Mouse (Mus musculus) limb, embryonic 10.5 days (tissue): Measurements from ENCODE around the gene Tiam2. TPM values are rescaled to one million over a fixed set of nuclear protein-coding genes. Genes with fewer than 3 reads are reported as not detected.

Source experiments
- DNase-seq: peaks from one replicate; pipeline ENCODE4 v3.0.0-alpha.2; 2017; ENCODE audit warnings: low spot score
- H3K27ac ChIP-seq: fragments of 300-500 bp; sonication (generic); 2 replicates; pipeline ENCODE4 v1.5.1; 2016; ENCODE audit warnings: mild to moderate bottlenecking
- H3K27me3 ChIP-seq: fragments of 300-500 bp; sonication (generic); 2 replicates; pipeline ENCODE4 v1.6.1; 2016; ENCODE audit warnings: low read depth, mild to moderate bottlenecking; ENCODE audit not compliant: poor library complexity, severe bottlenecking
- H3K36me3 ChIP-seq: fragments of 300-500 bp; sonication (generic); 2 replicates; pipeline ENCODE4 v1.6.1; 2016; ENCODE audit warnings: mild to moderate bottlenecking, moderate library complexity
- H3K4me1 ChIP-seq: fragments of 300-500 bp; sonication (generic); 2 replicates; pipeline ENCODE4 v1.6.1; 2016
- H3K4me3 ChIP-seq: fragments of 300-500 bp; sonication (generic); 2 replicates; pipeline ENCODE4 v1.5.1; 2016; ENCODE audit warnings: mild to moderate bottlenecking, moderate library complexity
- H3K9me3 ChIP-seq: fragments of 300-500 bp; sonication (generic); replicated peaks from 2 replicates; pipeline ENCODE4 v1.6.1; 2016; ENCODE audit warnings: mild to moderate bottlenecking
- WGBS: fragments of 180-500 bp; shearing (Covaris S2); methylation state at CpG from one replicate; pipeline ENCODE4 v1.1.7; 2016; 5-methylcytosine and 5-hydroxymethylcytosine counted together
- polyA plus RNA-seq: library from polyadenylated mRNA; unstranded; fragments of >200 nt; fragmentation: Nextera tagmentation; extraction: Ambion mirVana; gene quantifications from 2 replicates; pipeline ENCODE4 v1.2.1, GENCODE M21; 2016

The Tiam2 gene
- polyA plus RNA-seq, result 4.2 and 6.3 TPM in 2 replicates

DNA sequence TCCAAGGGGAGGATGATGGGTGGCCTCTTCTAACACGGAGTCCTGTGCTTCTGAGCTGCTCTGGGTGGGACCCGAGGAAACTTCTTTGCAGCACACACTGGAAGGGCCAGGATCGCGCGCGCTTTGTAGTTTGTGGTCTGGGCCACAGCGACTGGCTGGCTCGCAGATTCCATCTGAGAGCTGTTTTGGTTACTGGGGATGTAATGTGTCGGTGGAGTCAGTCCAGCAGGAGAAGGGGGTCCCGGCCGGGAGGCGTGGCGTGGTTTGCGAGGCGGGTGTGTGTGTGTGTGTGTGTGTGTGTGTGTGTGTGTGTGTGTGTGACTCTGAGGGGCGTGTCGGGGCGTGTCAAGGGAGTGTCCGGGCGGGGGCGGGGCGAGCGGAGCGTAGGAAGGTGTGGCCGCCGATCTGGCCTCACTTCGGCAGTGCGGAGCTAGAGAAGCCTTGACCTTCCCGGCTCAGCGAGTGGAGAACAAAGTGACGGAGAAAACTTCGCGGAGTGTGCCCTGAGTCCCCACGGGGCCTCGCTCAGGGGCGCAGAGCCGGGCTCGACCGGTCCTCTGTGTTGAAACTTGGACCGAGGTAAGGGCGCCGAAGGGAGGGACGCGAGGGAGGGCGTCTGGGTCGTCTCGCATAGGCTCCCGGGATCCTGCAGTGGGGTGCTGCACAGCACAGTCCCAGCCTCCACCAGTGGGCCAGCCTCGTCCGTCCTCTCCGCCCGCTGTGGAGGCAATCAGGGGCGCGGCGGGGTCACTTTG, at the start of gene Tiam2:
Gene Tiam2 (plus strand): TSS at position 426 of the 755 bp plus-strand sequence.
- peak; percentile 91 for DNase-seq
- peaks cover 22% of the 10 kb centered on the region for H3K4me1 ChIP-seq
- peaks cover 35% of the 10 kb centered on the region for H3K27me3 ChIP-seq
- under 1% methylated on average over 55 of the region's 55 CpGs for WGBS
- H3K9me3 ChIP-seq, result no peaks in the 10 kb centered on the region
- H3K4me3 ChIP-seq, result peak within 1 kb of the TSS; percentile 76
- H3K36me3 ChIP-seq, result no peaks in the 10 kb centered on the region
- peak within 1 kb of the TSS; percentile 82 for H3K27ac ChIP-seq

DNA sequence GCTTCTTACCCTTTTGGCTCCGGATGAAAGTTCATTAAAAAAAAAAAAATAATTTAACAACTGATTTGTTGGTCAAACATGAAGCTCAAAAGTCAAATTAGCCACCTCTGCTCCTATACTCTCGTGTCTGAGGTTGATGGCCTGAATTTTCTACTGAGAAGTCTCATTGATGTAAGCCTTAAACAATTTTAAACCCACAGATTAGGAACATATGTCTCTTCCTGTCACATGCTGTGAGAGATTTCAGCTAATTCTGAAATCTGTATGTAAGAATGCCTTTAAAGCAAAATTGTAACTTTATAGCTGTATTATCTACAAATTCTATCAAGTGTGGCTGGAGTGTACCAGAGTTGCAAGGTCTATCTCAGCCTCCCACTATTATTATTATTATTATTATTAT, 46.1 kb upstream of the Tiam2 start:
- WGBS, result 26% methylated on average over 2 of the region's 2 CpGs
- H3K27me3 ChIP-seq, result no peaks in the 10 kb centered on the region
- peak overlapping the region; percentile 80 for H3K27ac ChIP-seq
- H3K4me1 ChIP-seq, result peaks cover 65% of the 10 kb centered on the region
- DNase-seq, result no peak
- H3K36me3 ChIP-seq, result no peaks in the 10 kb centered on the region
- no peaks in the 10 kb centered on the region for H3K9me3 ChIP-seq
- no peak overlapping the region for H3K4me3 ChIP-seq

DNA sequence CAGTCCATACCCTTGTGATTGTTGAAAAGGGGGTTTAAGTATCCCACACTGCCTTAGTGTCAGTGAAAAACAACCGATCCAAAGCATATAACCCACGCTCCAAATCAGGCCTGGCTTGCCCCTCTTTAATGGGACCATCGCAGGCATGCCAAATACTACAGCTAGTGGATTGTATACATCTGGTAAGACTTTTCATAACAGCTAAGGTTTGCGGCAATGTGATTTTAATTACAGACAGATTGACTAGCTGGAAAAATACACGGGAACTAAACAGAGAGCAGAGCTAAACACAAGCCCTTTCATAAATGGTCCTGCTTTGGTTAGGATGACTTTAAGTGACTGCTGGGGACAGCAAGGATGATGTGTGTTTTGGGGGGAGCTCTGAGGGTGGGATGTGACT, 44.4 kb upstream of the Tiam2 start:
- H3K36me3 ChIP-seq, result no peaks in the 10 kb centered on the region
- H3K4me3 ChIP-seq, result no peak overlapping the region
- H3K27me3 ChIP-seq, result no peaks in the 10 kb centered on the region
- no peaks in the 10 kb centered on the region for H3K9me3 ChIP-seq
- peak overlapping the region; percentile 82 for H3K27ac ChIP-seq
- 25% methylated on average over 5 of the region's 5 CpGs for WGBS
- H3K4me1 ChIP-seq, result peaks cover 58% of the 10 kb centered on the region
- DNase-seq, result no peak

DNA sequence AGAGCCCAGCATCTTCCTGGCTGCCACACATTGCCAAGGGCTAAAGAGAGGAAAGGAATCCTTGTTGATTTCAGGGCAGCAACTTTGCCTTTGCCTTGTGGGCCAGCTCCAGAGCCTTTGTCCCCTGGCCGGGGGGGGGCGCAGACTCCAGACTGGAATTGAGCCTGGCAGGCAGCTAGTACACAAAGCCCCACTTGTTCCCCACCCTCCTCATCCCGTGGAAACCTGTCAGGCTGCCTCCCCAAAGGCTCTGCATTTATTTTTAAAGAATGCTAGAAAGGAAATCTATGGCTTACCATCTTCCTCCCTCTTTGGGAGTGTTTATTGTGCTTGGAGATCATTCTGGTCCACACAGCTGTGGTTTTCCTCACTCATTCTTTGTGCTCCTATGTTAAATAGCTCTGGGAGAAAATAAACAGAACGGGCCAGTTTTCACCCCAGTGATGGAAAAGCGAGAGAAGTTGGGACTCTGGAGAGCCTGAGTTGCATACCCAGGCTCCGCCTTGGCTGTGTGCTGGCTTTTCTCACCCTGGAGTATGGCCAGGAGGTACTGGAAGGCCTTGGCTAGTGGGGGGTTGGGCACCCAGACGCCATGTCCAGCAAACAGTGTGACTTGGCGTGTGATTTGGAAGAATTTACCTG, 41.2 kb upstream of the Tiam2 start:
- WGBS, result 35% methylated on average over 8 of the region's 8 CpGs
- peak; percentile 38 for DNase-seq
- Histone ChIP-seq H3K9me3 (no peaks in the 10 kb centered on the region), H3K27ac (peak overlapping the region; percentile 82), H3K4me1 (peaks cover 49% of the 10 kb centered on the region), H3K36me3 (no peaks in the 10 kb centered on the region), H3K4me3 (no peak overlapping the region), H3K27me3 (no peaks in the 10 kb centered on the region)

DNA sequence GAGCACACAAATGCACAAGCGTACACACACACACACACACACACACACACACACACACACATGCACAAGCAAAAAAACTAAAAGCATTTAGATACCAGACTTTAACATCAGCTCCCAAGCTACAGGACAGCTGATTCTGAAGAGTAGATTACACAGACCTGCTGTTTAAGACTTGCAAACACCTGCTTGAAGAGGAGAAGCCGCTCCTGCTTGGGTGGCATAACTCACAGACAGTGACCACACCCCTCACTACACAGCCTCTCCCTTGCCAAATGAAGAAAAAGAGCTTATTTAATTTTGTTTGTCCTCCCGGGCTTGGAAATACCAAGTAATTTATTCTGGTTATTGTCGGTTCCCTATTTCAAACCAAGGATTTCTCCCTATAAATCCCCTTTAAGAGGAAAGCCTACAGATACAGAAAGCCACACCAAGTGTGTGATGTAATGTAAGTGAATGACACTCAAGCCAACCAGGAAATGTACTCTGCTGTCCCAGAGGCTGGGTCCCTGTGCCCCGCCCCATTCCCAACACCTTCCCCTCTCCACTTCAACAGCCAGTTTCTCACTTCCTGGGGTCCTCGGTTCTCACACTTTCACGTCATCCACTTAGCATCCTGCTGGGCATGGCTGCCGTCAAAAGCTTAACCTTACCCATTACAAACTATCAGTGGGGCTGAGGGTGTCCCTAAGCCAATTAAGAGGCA, 40.1 kb upstream of the Tiam2 start:
- no peak for DNase-seq
- 56% methylated on average over 8 of the region's 8 CpGs for WGBS
- H3K9me3 ChIP-seq, result no peaks in the 10 kb centered on the region
- no peak overlapping the region for H3K4me3 ChIP-seq
- peaks cover 41% of the 10 kb centered on the region for H3K4me1 ChIP-seq
- H3K27ac ChIP-seq, result 0 out of 2 replicates have a peak overlapping the region, but pooled peaks have one; percentile 82
- no peaks in the 10 kb centered on the region for H3K27me3 ChIP-seq
- H3K36me3 ChIP-seq, result no peaks in the 10 kb centered on the region

DNA sequence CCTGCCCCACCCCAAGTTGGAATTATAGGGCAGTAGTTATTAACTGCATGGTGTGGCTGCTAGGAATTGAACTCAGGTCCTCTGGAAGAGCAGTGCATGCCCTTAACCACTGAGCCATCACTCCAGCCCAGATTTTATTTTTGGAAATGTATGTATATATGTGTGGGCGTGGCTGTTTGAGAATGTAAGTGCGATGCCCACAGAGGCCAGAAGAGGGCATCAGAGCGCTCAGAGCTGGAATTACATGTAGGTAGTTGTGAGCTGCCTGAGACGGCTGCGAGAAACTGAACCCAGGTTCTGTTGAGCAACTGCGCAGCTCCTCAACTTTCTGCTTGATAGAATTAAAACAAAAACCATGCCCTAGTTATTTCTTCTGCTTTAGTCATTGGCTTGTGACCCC, 38.0 kb upstream of the Tiam2 start:
- Histone ChIP-seq H3K36me3 (peaks cover 4% of the 10 kb centered on the region; the same call in 1 of the 2 replicates), H3K27me3 (no peaks in the 10 kb centered on the region), H3K9me3 (no peaks in the 10 kb centered on the region), H3K4me3 (no peak overlapping the region), H3K27ac (no peak overlapping the region), H3K4me1 (peaks cover 20% of the 10 kb centered on the region)
- WGBS, result 22% methylated on average over 6 of the region's 6 CpGs
- DNase-seq, result peak; percentile 75

DNA sequence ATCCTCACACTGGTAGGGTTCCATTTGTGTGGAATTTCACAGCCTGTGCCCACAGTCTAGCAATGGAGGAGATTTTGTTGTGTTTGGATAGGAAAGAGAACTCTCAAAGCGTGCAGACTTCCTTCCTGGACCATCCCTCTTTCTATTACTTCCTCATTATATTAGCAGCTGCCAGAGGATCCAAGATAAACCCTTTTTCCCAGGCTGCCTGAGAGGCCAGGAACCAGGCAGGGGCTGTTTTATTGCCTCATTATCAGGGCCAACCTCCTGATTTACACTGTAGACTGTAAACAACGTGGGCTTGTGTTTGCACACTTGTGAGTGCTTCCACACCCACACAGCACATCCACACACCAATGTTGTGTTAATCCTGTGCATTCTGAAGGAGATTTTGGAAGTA, 31.3 kb upstream of the Tiam2 start:
- no peaks in the 10 kb centered on the region for H3K9me3 ChIP-seq
- peaks cover 27% of the 10 kb centered on the region for H3K4me1 ChIP-seq
- no peak overlapping the region for H3K4me3 ChIP-seq
- WGBS, result 5% methylated on average over 2 of the region's 2 CpGs
- H3K27ac ChIP-seq, result peak overlapping the region; percentile 12; the same call in 1 of the 2 replicates
- no peak for DNase-seq
- peaks cover 4% of the 10 kb centered on the region; the same call in 1 of the 2 replicates for H3K36me3 ChIP-seq
- no peaks in the 10 kb centered on the region for H3K27me3 ChIP-seq

DNA sequence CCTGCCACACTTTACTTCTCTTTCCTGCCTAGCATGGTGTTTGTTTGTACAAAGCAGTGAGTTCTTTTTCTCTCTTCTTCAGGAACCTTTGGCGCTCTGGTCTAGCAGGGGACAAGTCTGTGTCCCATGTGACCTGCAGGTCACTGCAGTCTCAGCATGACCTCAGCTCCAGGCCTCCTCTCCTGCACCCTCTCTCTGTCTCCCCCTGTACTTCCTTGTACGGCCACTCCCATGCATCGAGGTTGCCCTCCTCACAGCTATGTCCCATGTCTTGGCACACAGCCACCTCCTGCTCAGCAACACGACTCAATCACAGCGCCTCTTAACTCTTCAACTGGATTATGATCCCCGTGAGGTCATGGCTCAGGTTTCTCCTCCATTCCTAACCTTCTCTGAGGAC, 26.9 kb upstream of the Tiam2 start:
- Histone ChIP-seq H3K4me1 (peaks cover 18% of the 10 kb centered on the region), H3K27me3 (no peaks in the 10 kb centered on the region), H3K4me3 (no peak overlapping the region), H3K9me3 (no peaks in the 10 kb centered on the region), H3K36me3 (no peaks in the 10 kb centered on the region), H3K27ac (no peak overlapping the region; the same call in 1 of the 2 replicates)
- DNase-seq, result no peak
- WGBS, result 78% methylated on average over 6 of the region's 6 CpGs

DNA sequence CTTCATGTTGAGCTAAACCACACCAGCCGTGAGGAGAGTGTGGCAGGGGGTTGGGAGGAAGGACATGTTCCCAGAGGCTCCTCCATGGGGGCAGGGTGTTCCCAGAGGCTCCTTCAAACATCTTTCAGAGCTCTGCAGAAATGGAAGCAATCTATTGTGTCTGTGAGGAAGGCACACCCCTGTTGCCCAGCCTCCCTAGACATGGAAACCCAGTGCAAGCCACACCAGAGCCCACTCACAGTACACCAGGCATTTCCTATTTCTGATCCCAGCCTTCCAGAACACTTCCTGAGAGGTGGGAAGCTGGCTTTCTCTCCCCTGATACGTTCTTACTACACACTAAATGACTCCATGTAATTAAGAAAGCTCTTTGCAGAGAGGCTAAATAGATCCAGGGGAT, 20.4 kb upstream of the Tiam2 start:
- Histone ChIP-seq H3K9me3 (no peaks in the 10 kb centered on the region), H3K36me3 (0 out of 2 replicates have a peak, but pooled peaks cover 3% of the 10 kb centered on the region), H3K4me1 (peaks cover 12% of the 10 kb centered on the region; the same call in 1 of the 2 replicates), H3K27me3 (no peaks in the 10 kb centered on the region), H3K4me3 (no peak overlapping the region), H3K27ac (peak overlapping the region; percentile 28; the same call in 1 of the 2 replicates)
- DNase-seq, result no peak
- WGBS, result 42% methylated on average over 2 of the region's 2 CpGs

DNA sequence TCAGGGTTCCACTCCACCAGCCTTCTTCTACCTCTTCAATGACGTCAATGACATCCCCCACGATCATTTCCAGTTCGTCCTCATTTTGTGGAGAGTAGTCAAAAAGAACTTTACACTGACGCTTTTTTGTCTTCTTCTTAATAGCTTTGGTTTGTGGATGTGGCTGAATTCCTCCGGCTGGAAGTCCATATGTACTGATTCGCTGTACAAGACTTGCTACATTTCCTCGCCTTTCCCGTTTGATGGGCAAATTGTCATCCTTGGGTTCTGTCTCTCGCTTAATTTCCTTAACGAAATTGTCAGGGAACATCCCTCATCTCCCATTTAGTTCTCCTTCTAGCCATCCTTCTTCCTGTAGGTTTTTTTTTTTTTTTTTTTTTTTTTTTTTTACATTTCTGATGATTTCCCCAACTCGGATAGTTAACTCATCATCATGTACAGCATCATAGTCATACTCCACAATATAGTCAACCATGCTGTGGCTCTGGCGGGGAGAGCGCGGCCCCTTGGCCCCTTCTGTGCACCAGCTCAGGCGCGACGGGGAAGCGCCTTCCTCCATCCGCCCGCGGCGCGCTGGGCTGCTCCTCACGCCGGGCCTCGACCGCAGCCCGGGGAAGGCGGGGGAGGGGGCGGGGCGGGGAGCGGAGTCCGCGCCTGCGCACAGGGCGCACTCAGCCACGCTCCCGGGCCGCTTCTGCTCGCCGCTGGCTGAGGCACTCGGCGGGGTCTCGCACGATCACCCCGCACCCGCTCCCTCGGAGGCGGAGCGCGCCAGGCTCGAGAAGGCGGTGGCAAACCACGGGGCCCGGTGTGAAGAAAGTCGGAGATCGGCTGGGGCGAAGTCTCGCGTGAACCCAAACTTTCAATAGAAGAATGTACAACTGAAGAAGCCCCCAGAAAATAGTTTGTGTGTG, 12.4 kb upstream of the Tiam2 start:
- Histone ChIP-seq H3K4me3 (peak overlapping the region; percentile 52), H3K36me3 (no peaks in the 10 kb centered on the region), H3K27ac (peak overlapping the region; percentile 85), H3K4me1 (peaks cover 5% of the 10 kb centered on the region; the same call in 1 of the 2 replicates), H3K27me3 (peaks cover 6% of the 10 kb centered on the region), H3K9me3 (no peaks in the 10 kb centered on the region)
- DNase-seq, result peak; percentile 93
- 6% methylated on average over 60 of the region's 60 CpGs for WGBS

DNA sequence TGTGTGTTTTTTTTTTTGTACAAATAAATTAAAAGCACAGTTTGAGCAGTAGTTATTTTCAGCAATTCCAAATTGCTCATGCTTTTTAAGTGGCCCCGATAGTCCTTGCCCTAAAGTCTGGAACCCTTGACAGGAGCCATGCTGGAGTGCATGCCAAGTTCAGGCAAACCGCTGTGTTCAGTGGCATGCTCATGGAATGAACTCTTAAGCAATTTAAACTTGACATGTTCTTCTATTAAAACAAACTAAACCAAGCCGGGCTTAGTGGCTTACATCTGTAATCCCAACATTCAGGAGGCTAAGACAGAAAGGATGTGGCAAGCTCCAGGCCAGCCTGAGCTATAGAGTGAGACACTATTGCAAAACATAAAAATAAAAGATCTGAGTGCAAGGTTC, 11.8 kb upstream of the Tiam2 start:
- Histone ChIP-seq H3K4me1 (peaks cover 5% of the 10 kb centered on the region; the same call in 1 of the 2 replicates), H3K9me3 (no peaks in the 10 kb centered on the region), H3K27ac (peak overlapping the region; percentile 85), H3K36me3 (no peaks in the 10 kb centered on the region), H3K27me3 (peaks cover 6% of the 10 kb centered on the region), H3K4me3 (peak overlapping the region; percentile 52)
- no peak for DNase-seq
- WGBS, result 44% methylated on average over 3 of the region's 3 CpGs

DNA sequence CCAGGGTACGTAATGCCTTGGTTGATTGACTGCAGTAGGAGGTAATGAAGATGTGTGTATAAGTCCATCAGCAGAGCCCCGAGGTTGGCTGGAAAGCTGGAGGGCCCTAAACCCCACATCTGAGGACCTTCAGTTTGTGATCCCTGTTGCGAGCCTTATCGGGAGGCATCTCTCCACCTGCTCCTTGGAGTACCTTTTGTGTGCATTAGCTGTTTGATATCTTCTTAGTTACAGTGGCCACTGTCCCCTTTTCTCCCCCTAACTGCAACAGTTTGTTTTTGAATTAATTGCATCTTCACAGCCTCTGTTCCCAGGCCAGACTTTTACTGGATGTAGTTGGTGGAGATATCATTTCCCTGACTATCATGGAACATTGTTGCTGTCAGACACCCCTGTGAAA, 10.8 kb upstream of the Tiam2 start:
- Histone ChIP-seq H3K4me3 (no peak overlapping the region), H3K27me3 (peaks cover 6% of the 10 kb centered on the region), H3K36me3 (no peaks in the 10 kb centered on the region), H3K27ac (no peak overlapping the region), H3K4me1 (peaks cover 5% of the 10 kb centered on the region; the same call in 1 of the 2 replicates), H3K9me3 (no peaks in the 10 kb centered on the region)
- no peak for DNase-seq
- WGBS, result 89% methylated on average over 4 of the region's 4 CpGs
